9 mouse cellular contexts compared by ENCODE assay signal in genomic region chr19:7264766-7265331, GRCm38 (mm10). TPM values are rescaled to one million over a fixed set of nuclear protein-coding genes. Genes with fewer than 3 reads are reported as not detected.
DNase-seq lines count a peak whose midpoint lies in the region; ATAC-seq and TF ChIP-seq lines count a peak whose summit lies in the region.
"Had no signal": no experiment of that assay in that cellular context is flagged by ENCODE, and none has a peak within 500 bp of the region (broad histone marks: within the 10 kb centered on the region; RNA-seq: fewer than 3 reads in every experiment).

No protein-coding gene starts in this region.

- 14% methylated on average over 5 of the region's 6 CpGs for WGBS in hindbrain, postnatal 0 days
- WGBS in midbrain, embryonic 15.5 days: 16% methylated on average over 6 of the region's 6 CpGs

- H3K9me3 ChIP-seq in hindbrain, postnatal 0 days (ENCODE audit: low read length): 0 out of 2 replicates have a peak, but pooled peaks cover 3% of the 10 kb centered on the region
- H3K9me3 ChIP-seq in midbrain, embryonic 15.5 days: no peaks in the 10 kb centered on the region
- H3K9me3 ChIP-seq: liver, embryonic 13.5 days had no signal

- H3K36me3 ChIP-seq in hindbrain, postnatal 0 days (ENCODE audit: insufficient read depth, low read length): no peaks in the 10 kb centered on the region
- H3K36me3 ChIP-seq in midbrain, embryonic 15.5 days (replicated peaks): no peaks in the 10 kb centered on the region
- H3K36me3 ChIP-seq: liver, embryonic 13.5 days had no signal

- H3K27me3 ChIP-seq in hindbrain, postnatal 0 days (ENCODE audit: insufficient read depth, low read length): no peaks in the 10 kb centered on the region
- no peaks in the 10 kb centered on the region for H3K27me3 ChIP-seq in midbrain, embryonic 15.5 days (replicated peaks)

- peak; percentile 38 for DNase-seq in ovary, postnatal 36 days (ENCODE audit: low spot score)
- no peak for DNase-seq in ovary, adult 18-20 months (ENCODE audit: low spot score)
- DNase-seq in cerebellum, postnatal 10 days: peak; percentile 82 to 89
- peak; percentile 46 for DNase-seq in gastrocnemius, postnatal 25 days
- DNase-seq in hindbrain, postnatal 0 days (ENCODE audit: low spot score): peak; percentile 66
- DNase-seq in B cell, adult 2 months: no peak

- no peak overlapping the region for H3K4me2 ChIP-seq in hindbrain, postnatal 0 days (ENCODE audit: low read depth, low read length)
- no peak overlapping the region for H3K4me2 ChIP-seq in midbrain, embryonic 15.5 days
- H3K4me2 ChIP-seq: liver, embryonic 13.5 days had no signal

- H3K4me1 ChIP-seq in hindbrain, postnatal 0 days (ENCODE audit: insufficient read depth, low read length): peaks cover 37% of the 10 kb centered on the region
- peaks cover 47% of the 10 kb centered on the region for H3K4me1 ChIP-seq in midbrain, embryonic 15.5 days

- no peak overlapping the region for H3K9ac ChIP-seq in hindbrain, postnatal 0 days (replicated peaks; ENCODE audit: low read length)
- no peak overlapping the region for H3K9ac ChIP-seq in midbrain, embryonic 15.5 days
- H3K9ac ChIP-seq: liver, embryonic 13.5 days had no signal

- peak overlapping the region; percentile 92 for H3K27ac ChIP-seq in hindbrain, postnatal 0 days
- peak overlapping the region; percentile 97 for H3K27ac ChIP-seq in midbrain, embryonic 15.5 days
- H3K27ac ChIP-seq: liver, embryonic 13.5 days had no signal

- no peak overlapping the region for H3K4me3 ChIP-seq in hindbrain, postnatal 0 days (ENCODE audit: low read length)
- H3K4me3 ChIP-seq in midbrain, embryonic 15.5 days: no peak overlapping the region
- H3K4me3 ChIP-seq: liver, embryonic 13.5 days had no signal

- peak; percentile 19; the same call in 1 of the 2 replicates for ATAC-seq in hindbrain, postnatal 0 days
- ATAC-seq in midbrain, embryonic 15.5 days (replicated peaks): no peak
- ATAC-seq in megakaryocyte-erythroid progenitor cell, adult 5-6 weeks (replicated peaks; ENCODE audit: low FRiP score, low TSS enrichment, poor library complexity, severe bottlenecking): no peak

- no peak for TF ChIP-seq CTCF in hindbrain, postnatal 0 days (IDR thresholded peaks at IDR 0.05; ENCODE audit: low read depth)

RNA-seq across cellular contexts. Expression of gene Rcor2, which starts 2.3 kb away (rescaled TPM):
- total RNA-seq in gastrocnemius, postnatal 25 days (2021): 1 to 10 TPM; 2.6 to 4.2 TPM
- 73.2 and 91.7 TPM in 2 replicates for total RNA-seq in hindbrain, postnatal 0 days (2014; rRNA removed)
- polyA plus RNA-seq in hindbrain, postnatal 0 days (2015; fragmentation: Nextera tagmentation; extraction: Ambion mirVana): 14.8 and 16.6 TPM in 2 replicates
- 25.3 and 30.4 TPM in 2 replicates for polyA plus RNA-seq in midbrain, embryonic 15.5 days (2015; fragmentation: Nextera tagmentation; extraction: Ambion mirVana)
- total RNA-seq in megakaryocyte-erythroid progenitor cell, adult 5-6 weeks (2014; fragmentation: Nextera tagmentation): 5.0 and 5.4 TPM in 2 replicates
- 4.0 and 19.5 TPM in 2 replicates for total RNA-seq in megakaryocyte-erythroid progenitor cell, adult 5-6 weeks (2017)

RNA-seq across cellular contexts. Expression of gene Naa40, which starts 23.9 kb away (rescaled TPM):
- 10 to 100 TPM in 1 of 2 experiments, 1 to 10 TPM in 1; 8.3 to 13.0 TPM for total RNA-seq in gastrocnemius, postnatal 25 days (2021)
- total RNA-seq in hindbrain, postnatal 0 days (2014; rRNA removed): 56.5 and 59.7 TPM in 2 replicates
- 42.7 and 42.8 TPM in 2 replicates for polyA plus RNA-seq in hindbrain, postnatal 0 days (2015; fragmentation: Nextera tagmentation; extraction: Ambion mirVana)
- 70.1 and 75.1 TPM in 2 replicates for polyA plus RNA-seq in midbrain, embryonic 15.5 days (2015; fragmentation: Nextera tagmentation; extraction: Ambion mirVana)
- 66.8 and 78.6 TPM in 2 replicates for total RNA-seq in megakaryocyte-erythroid progenitor cell, adult 5-6 weeks (2014; fragmentation: Nextera tagmentation)
- total RNA-seq in megakaryocyte-erythroid progenitor cell, adult 5-6 weeks (2017): 45.4 and 49.0 TPM in 2 replicates

RNA-seq across cellular contexts. Expression of gene Cox8a, which starts 47.4 kb away (rescaled TPM):
- total RNA-seq in gastrocnemius, postnatal 25 days (2021): 100 to 1,000 TPM; 101 to 120 TPM
- 1,715 and 1,845 TPM in 2 replicates for total RNA-seq in hindbrain, postnatal 0 days (2014; rRNA removed)
- polyA plus RNA-seq in hindbrain, postnatal 0 days (2015; fragmentation: Nextera tagmentation; extraction: Ambion mirVana): 2,044 and 2,080 TPM in 2 replicates
- 837 and 848 TPM in 2 replicates for polyA plus RNA-seq in midbrain, embryonic 15.5 days (2015; fragmentation: Nextera tagmentation; extraction: Ambion mirVana)
- total RNA-seq in megakaryocyte-erythroid progenitor cell, adult 5-6 weeks (2014; fragmentation: Nextera tagmentation): 777 and 822 TPM in 2 replicates
- 576 and 680 TPM in 2 replicates for total RNA-seq in megakaryocyte-erythroid progenitor cell, adult 5-6 weeks (2017)

RNA-seq across cellular contexts. Expression of gene Otub1, which starts 58.7 kb away (rescaled TPM):
- total RNA-seq in gastrocnemius, postnatal 25 days (2021): 10 to 100 TPM; 48.4 to 48.5 TPM
- 216 and 233 TPM in 2 replicates for total RNA-seq in hindbrain, postnatal 0 days (2014; rRNA removed)
- 248 and 253 TPM in 2 replicates for polyA plus RNA-seq in hindbrain, postnatal 0 days (2015; fragmentation: Nextera tagmentation; extraction: Ambion mirVana)
- polyA plus RNA-seq in midbrain, embryonic 15.5 days (2015; fragmentation: Nextera tagmentation; extraction: Ambion mirVana): 242 and 255 TPM in 2 replicates
- 51.9 and 60.3 TPM in 2 replicates for total RNA-seq in megakaryocyte-erythroid progenitor cell, adult 5-6 weeks (2014; fragmentation: Nextera tagmentation)
- 59.8 and 81.4 TPM in 2 replicates for total RNA-seq in megakaryocyte-erythroid progenitor cell, adult 5-6 weeks (2017)

Comparison
In these comparisons a context has a peak if more than half of its experiments do, and no peak if none do; other contexts are left out.
1. DNase-seq: peak in ovary, postnatal 36 days (single experiment), cerebellum, postnatal 10 days (2 of 2), gastrocnemius, postnatal 25 days (single experiment) and hindbrain, postnatal 0 days (single experiment); none in ovary, adult 18-20 months (single experiment) and B cell, adult 2 months (0 of 2).
2. RNA of gene Cox8a, which starts 47.4 kb away (total RNA-seq): 1,715 to 1,845 TPM in hindbrain, postnatal 0 days and 576 to 822 TPM in megakaryocyte-erythroid progenitor cell, adult 5-6 weeks; 101 to 120 TPM in gastrocnemius, postnatal 25 days; every median in the first group is over 4 times any median in the second.